Mouse (Mus musculus) hindbrain, embryonic 11.5 days (tissue): ENCODE measurements around the gene Pms2. TPM values are rescaled to one million over a fixed set of nuclear protein-coding genes. Genes with fewer than 3 reads are reported as not detected.

Experiments used
- ATAC-seq: fragments of 200-750 bp; cut with Nextera tagmentation; 2 replicates; pipeline ENCODE4 v1.8.0; 2017; ENCODE audit warnings: mild to moderate bottlenecking, moderate TSS enrichment, moderate library complexity; ENCODE audit not compliant: low FRiP score
- DNase-seq: peaks from one replicate; pipeline ENCODE4 v3.0.0-alpha.2; 2015; ENCODE audit warnings: low spot score
- H3K27ac ChIP-seq: fragments of 300-500 bp; sonication (generic); 2 replicates; pipeline ENCODE4 v1.5.1; 2014; ENCODE audit warnings: mild to moderate bottlenecking, low read depth, low read length
- H3K27me3 ChIP-seq: fragments of 300-500 bp; sonication (generic); 2 replicates; pipeline ENCODE4 v1.6.1; 2014; ENCODE audit warnings: mild to moderate bottlenecking, low read length, moderate library complexity, mixed read lengths; ENCODE audit not compliant: control insufficient read depth, insufficient read depth
- H3K36me3 ChIP-seq: fragments of 300-500 bp; sonication (generic); 2 replicates; pipeline ENCODE4 v1.6.1; 2014; ENCODE audit warnings: mild to moderate bottlenecking, low read length, moderate library complexity, mixed read lengths; ENCODE audit not compliant: control insufficient read depth, insufficient read depth
- H3K4me1 ChIP-seq: fragments of 300-500 bp; sonication (generic); replicated peaks from 2 replicates; pipeline ENCODE4 v1.6.1; 2014; ENCODE audit warnings: low read length, mixed read lengths; ENCODE audit not compliant: control insufficient read depth, insufficient read depth
- H3K4me2 ChIP-seq: fragments of 300-500 bp; sonication (generic); replicated peaks from 2 replicates; pipeline ENCODE4 v1.6.1; 2014; ENCODE audit warnings: mild to moderate bottlenecking, low read depth, low read length
- H3K4me3 ChIP-seq: fragments of 300-500 bp; sonication (generic); 2 replicates; pipeline ENCODE4 v1.5.1; 2014; ENCODE audit warnings: low read depth, low read length
- H3K9ac ChIP-seq: fragments of 300-500 bp; sonication (generic); 2 replicates; pipeline ENCODE4 v1.6.1; 2014; ENCODE audit warnings: low read depth, low read length
- H3K9me3 ChIP-seq: fragments of 300-500 bp; sonication (generic); 2 replicates; pipeline ENCODE4 v1.6.1; 2016; ENCODE audit warnings: low read length; ENCODE audit not compliant: control insufficient read depth
- WGBS: fragments of 180-500 bp; shearing (Covaris S2); extraction: QIAGEN DNeasy Blood & Tissue Kit; methylation state at CpG from one replicate; pipeline ENCODE4 v1.1.7; 2014; 5-methylcytosine and 5-hydroxymethylcytosine counted together
- polyA plus RNA-seq: library from polyadenylated mRNA; unstranded; fragments of >200 nt; fragmentation: Nextera tagmentation; extraction: Ambion mirVana; gene quantifications from 2 replicates; pipeline ENCODE4 v1.2.1, GENCODE M21; 2014

Gene Pms2
- 29.5 and 31.6 TPM in 2 replicates for polyA plus RNA-seq

DNA sequence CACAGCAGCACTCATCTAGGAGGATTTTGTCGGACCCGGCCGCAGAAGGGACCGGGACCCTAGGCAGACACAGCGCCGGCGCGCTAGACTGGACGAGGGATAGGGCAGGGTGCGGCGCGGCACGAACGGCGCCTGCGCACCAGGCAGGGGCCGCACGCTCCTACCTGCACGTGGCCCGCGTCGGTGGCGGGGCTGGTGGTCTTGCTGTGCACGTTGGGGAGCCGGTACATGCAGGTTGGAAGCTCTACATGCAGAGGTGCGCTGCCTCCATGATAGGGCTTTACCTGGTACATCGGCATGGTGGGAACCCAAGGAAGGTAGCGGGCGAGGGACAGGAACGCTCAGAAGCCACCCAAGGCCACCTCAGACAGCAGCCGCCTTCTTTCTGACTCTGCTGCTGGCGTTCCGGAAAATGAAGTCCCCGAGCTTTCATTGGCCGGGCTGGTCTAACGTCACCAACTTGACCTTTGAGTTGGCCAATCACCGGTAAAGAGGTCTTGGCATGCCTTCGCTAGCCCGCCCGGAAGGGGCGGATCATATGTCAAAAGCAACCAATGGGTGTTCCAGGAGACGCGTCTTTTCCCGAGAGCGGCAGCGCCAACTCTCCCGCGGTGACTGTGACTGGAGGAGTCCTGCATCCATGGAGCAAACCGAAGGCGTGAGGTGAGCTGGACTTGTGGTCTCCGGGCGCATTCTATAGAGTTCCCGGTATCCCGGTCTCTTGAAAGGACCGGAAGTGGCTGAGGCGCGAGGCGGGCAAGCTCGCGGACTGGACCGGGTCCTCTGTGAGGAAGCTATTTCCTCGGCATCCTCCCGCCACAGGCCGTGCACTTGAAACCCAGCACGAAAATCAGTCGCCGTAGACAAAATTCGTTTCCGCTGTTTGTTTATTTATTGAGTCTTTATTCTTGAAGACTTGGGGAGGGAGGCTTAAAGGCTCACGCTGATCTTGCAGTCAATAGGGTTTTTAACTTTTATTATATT, at the start of gene Pms2, which contains the start of gene Aimp2:
Gene Pms2, plus strand, starts transcription at position 548 of the 984 bp plus-strand sequence.
Gene Aimp2, minus strand, starts transcription at position 431 of the 984 bp plus-strand sequence.
- 0 out of 2 replicates have a peak, but pooled peaks cover 4% of the 10 kb centered on the region for H3K4me1 ChIP-seq
- ATAC-seq (peak; percentile 100), DNase-seq (peak; percentile 96)
- H3K4me3 ChIP-seq: peak within 1 kb of the TSS; percentile 70
- H3K9me3 ChIP-seq: no peaks in the 10 kb centered on the region
- H3K36me3 ChIP-seq: no peaks in the 10 kb centered on the region
- peak within 1 kb of the TSS; percentile 64 for H3K9ac ChIP-seq
- peak within 1 kb of the TSS; percentile 77 for H3K27ac ChIP-seq
- under 1% methylated on average over 70 of the region's 70 CpGs for WGBS
- peak within 1 kb of the TSS; percentile 52 for H3K4me2 ChIP-seq
- no peaks in the 10 kb centered on the region for H3K27me3 ChIP-seq

DNA sequence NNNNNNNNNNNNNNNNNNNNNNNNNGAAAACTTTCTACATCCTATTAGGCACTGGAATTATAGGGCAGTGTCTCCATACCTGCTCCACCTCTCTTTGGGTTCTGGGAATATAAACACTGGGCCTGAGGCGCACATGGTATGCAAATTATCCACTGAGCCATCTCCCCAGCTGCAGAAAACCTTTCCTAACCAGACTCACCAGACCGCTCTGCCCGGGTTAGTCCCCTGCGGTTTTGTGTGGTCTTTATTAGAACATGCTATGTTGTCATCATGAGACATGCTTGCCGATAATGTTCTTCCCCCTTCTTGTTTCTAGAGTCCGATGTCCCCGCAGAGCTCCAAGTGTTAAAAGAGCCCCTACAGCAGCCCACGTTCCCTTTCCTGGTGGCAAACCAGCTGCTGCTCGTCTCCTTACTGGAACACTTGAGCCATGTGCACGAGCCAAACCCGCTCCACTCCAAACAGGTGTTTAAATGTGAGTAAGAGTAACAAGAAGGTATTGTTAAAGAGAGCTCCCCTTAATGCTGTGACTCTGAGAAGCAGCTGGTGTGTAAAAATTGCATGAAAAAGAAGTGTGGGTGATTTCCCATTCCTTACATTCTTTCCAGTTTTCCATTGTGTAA, 38.1 kb upstream of the Pms2 start:
- 0 out of 2 replicates have a peak, but pooled peaks cover 4% of the 10 kb centered on the region for H3K36me3 ChIP-seq

DNA sequence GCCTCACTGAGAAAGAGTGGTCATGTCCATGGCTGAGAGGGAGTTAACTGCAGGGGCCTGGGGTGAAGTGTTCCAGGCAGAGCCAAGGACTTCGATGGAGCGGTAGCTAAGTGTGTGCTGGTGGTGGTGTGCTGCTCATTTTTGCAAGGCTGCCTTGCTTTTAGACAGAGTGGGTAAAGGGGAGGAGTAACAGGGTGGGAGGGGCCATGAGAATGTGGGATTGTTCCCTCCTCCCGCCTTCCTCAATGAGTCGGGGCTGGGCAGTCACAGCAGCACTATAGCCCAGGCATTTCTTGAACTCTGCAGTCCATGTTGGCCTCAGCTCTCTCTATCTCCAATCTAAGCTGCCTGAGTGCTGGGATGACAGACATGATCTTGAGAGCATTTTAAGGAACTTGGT, 35.2 kb upstream of the Pms2 start:
- H3K27ac ChIP-seq: no peak overlapping the region
- ATAC-seq (no peak), DNase-seq (no peak)
- no peak overlapping the region for H3K9ac ChIP-seq
- H3K36me3 ChIP-seq: 0 out of 2 replicates have a peak, but pooled peaks cover 4% of the 10 kb centered on the region
- H3K4me3 ChIP-seq: no peak overlapping the region
- H3K9me3 ChIP-seq: no peaks in the 10 kb centered on the region
- no peaks in the 10 kb centered on the region for H3K4me1 ChIP-seq
- no peak overlapping the region for H3K4me2 ChIP-seq
- no peaks in the 10 kb centered on the region for H3K27me3 ChIP-seq
- 80% methylated on average over 4 of the region's 4 CpGs for WGBS

More for the DNA sequence above, 38.1 kb upstream of the Pms2 start:
- no peaks in the 10 kb centered on the region for H3K9me3 ChIP-seq
- H3K9ac ChIP-seq: no peak overlapping the region
- H3K4me3 ChIP-seq: no peak overlapping the region
- H3K4me1 ChIP-seq: no peaks in the 10 kb centered on the region
- H3K4me2 ChIP-seq: no peak overlapping the region
- no peak for ATAC-seq
- no peaks in the 10 kb centered on the region for H3K27me3 ChIP-seq
- 92% methylated on average over 11 of the region's 11 CpGs for WGBS
- no peak for DNase-seq
- H3K27ac ChIP-seq: no peak overlapping the region

DNA sequence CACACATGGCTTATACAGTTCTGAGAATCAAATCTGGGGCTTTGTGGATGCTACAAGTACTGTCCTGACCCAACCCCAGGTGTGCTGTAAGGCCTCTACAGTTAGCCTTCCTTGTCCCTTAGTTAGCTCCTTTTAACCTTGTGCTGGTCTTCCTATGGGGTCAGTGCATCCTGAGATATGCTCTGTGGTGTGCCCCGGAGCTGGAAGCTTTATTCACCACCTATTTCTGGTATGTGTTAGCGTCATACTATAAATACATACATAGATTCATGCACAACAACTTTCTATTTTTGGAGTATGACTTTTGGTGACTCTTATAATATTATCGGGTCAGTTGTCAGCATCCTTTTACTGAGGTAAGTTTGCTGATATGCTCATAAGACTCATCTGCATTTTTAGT, 24.5 kb upstream of the Pms2 start:
- ATAC-seq (no peak), DNase-seq (no peak)
- WGBS: 97% methylated on average over 3 of the region's 3 CpGs
- H3K9ac ChIP-seq: no peak overlapping the region
- no peaks in the 10 kb centered on the region for H3K4me1 ChIP-seq
- no peak overlapping the region for H3K27ac ChIP-seq
- H3K36me3 ChIP-seq: peaks cover 19% of the 10 kb centered on the region
- H3K4me2 ChIP-seq: no peak overlapping the region
- H3K27me3 ChIP-seq: no peaks in the 10 kb centered on the region
- no peak overlapping the region for H3K4me3 ChIP-seq
- H3K9me3 ChIP-seq: no peaks in the 10 kb centered on the region

DNA sequence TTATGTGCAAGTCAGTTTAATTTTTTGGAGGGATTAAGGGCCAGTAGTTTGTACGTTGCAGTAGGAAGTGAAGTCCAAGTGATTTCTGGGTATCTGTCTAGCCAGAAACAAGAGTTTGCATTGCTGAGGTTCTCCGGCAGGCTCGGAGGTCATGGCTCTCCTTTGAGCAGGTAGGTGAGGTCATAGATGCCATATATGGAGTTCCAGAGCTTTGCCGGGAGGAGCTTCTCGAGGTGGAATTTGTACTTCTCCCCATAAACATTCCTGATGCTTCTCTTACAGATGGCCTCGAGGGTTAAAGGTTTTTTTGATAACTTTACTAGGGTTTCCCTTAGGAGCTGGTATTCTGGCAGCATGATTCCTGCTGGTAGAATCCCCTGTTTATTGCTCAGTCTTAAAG, 19.0 kb upstream of the Pms2 start:
- peaks cover 7% of the 10 kb centered on the region for H3K36me3 ChIP-seq
- ATAC-seq: no peak
- 91% methylated on average over 6 of the region's 6 CpGs for WGBS

DNA sequence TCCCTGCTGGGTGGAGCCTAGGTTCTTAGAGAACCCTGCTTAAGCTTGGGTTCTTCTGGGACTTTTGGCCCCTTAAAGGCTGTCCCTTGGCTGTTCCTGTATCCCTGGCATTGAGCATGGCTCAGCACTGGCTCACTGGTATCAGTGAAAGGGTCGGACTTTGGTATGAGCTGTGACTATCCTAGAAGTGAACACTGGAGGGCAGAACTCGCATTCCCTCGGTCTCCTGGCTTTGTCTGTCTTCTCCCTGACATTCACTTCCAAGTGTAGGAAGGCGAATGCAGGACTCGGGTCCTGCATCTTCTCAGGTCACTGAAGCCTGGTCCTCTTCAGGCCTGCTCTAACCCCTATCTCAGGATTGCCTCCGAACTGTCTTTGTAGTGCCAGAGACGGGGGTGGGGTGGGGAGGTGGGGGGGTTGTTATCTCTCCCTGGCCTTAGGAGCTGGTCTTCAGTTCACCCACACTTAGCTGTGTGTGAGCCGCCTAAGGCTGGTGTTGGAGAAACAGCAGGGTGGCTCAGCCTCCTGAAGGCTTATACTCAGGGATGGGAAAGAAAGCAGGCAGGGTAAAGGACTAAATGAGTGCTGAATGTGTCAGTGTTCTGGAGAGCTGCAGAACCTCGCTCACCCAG, 17.4 kb upstream of the Pms2 start:
- Histone ChIP-seq H3K9me3 (no peaks in the 10 kb centered on the region), H3K36me3 (peaks cover 3% of the 10 kb centered on the region; the same call in 1 of the 2 replicates), H3K4me3 (no peak overlapping the region), H3K27me3 (no peaks in the 10 kb centered on the region), H3K27ac (no peak overlapping the region), H3K4me1 (no peaks in the 10 kb centered on the region), H3K9ac (no peak overlapping the region), H3K4me2 (no peak overlapping the region)
- 79% methylated on average over 9 of the region's 9 CpGs for WGBS
- ATAC-seq (no peak), DNase-seq (no peak)

More for the DNA sequence above, 19.0 kb upstream of the Pms2 start:
- no peak overlapping the region for H3K4me2 ChIP-seq
- DNase-seq: no peak
- no peaks in the 10 kb centered on the region for H3K9me3 ChIP-seq
- H3K27ac ChIP-seq: no peak overlapping the region
- no peaks in the 10 kb centered on the region for H3K27me3 ChIP-seq
- no peaks in the 10 kb centered on the region for H3K4me1 ChIP-seq
- H3K9ac ChIP-seq: no peak overlapping the region
- H3K4me3 ChIP-seq: no peak overlapping the region

GRCm38 (mm10) chr5:143893396-143893795, 16.4 kb upstream of the Pms2 start:
- Histone ChIP-seq H3K4me1 (no peaks in the 10 kb centered on the region), H3K27me3 (no peaks in the 10 kb centered on the region), H3K4me3 (no peak overlapping the region), H3K4me2 (no peak overlapping the region), H3K36me3 (peaks cover 3% of the 10 kb centered on the region; the same call in 1 of the 2 replicates), H3K9ac (no peak overlapping the region), H3K27ac (no peak overlapping the region), H3K9me3 (no peaks in the 10 kb centered on the region)
- ATAC-seq: no peak
- no peak for DNase-seq
- WGBS: 93% methylated on average over 5 of the region's 5 CpGs

DNA sequence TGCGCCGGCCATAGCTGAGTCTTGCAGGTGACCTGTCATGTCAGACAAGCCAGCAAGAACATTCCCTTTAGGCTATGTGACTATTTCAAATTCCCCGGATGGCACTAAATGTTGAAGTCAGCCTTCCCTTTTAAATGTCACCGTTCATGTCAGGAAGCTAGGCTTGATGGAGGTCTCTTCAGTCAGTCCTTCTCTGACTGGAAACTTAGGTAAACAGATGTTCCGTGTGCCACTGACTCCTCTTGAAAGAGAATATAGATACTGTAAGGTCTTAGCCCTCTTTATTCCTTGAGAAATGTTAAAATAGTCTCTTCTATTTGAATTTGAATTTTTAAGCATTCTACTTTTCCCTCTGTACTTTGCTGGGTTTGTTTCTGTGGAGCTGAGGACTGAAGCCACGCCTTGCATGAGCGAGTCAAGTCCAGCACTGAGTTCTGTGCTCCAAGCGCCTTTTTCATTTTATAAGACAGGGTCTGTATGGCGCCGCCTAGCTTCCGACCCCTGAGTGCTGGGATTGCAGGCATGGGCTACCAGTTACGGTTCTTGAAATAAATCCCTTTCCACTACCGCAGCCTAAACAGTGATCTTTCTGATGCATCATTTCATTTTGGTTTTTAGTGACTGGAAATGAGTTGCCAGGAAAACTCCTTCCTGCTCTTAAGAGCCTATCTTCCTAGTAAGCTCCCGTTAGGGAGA, 12.0 kb upstream of the Pms2 start, which contains the start of gene Ankrd61:
Gene Ankrd61, minus strand, starts transcription at position 51 of the 696 bp plus-strand sequence.
- H3K9me3 ChIP-seq: no peaks in the 10 kb centered on the region
- H3K4me1 ChIP-seq: no peaks in the 10 kb centered on the region
- no peaks in the 10 kb centered on the region for H3K27me3 ChIP-seq
- no peak within 1 kb of the TSS for H3K4me3 ChIP-seq
- no peak for ATAC-seq
- no peak within 1 kb of the TSS for H3K4me2 ChIP-seq
- H3K9ac ChIP-seq: no peak within 1 kb of the TSS
- H3K36me3 ChIP-seq: peaks cover 9% of the 10 kb centered on the region
- WGBS: 90% methylated on average over 14 of the region's 14 CpGs
- DNase-seq: no peak
- no peak within 1 kb of the TSS for H3K27ac ChIP-seq
